ENCODE assay signal across 35 mouse cellular contexts in the genomic region with DNA sequence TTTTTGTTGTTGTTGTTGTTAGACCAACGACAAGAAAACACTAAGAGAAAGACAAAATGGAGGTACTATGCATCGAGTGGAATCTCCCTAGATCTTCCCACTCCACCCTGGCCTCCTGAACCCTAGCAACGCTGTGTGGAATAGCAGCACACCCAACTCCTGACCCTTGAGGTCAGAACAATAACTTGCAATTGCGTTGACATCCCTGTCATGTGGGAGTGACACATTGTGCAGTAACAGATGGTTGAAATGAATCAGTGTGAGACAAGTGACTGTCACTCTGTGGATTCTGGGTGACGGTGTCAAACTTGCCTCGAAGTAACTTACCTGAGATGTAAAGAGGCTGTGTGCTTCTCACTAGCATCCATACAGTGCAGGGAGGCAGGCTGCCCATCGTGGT.
"Had no signal": no experiment of that assay in that cellular context is flagged by ENCODE, and none has a peak within 500 bp of the region (broad histone marks: within the 10 kb centered on the region; RNA-seq: fewer than 3 reads in every experiment).

No protein-coding gene starts in this region.

- H3K9me3 ChIP-seq: heart, embryonic 10.5 days; heart, embryonic 13.5 days; heart, embryonic 15.5 days; hindbrain, embryonic 10.5 days; hindbrain, embryonic 12.5 days; hindbrain, embryonic 13.5 days; hindbrain, embryonic 15.5 days; intestine, embryonic 15.5 days had no signal

- H3K4me1 ChIP-seq: heart, embryonic 15.5 days; hindbrain, embryonic 10.5 days; hindbrain, embryonic 15.5 days; intestine, embryonic 15.5 days; kidney, embryonic 15.5 days had no signal

- H3K27me3 ChIP-seq: heart, embryonic 12.5 days; heart, embryonic 13.5 days; heart, embryonic 15.5 days; hindbrain, embryonic 12.5 days; hindbrain, embryonic 15.5 days; intestine, embryonic 15.5 days; kidney, embryonic 15.5 days had no signal

- H3K4me2 ChIP-seq: heart, embryonic 11.5 days; heart, embryonic 12.5 days; heart, embryonic 13.5 days; heart, embryonic 15.5 days; hindbrain, embryonic 12.5 days; hindbrain, embryonic 13.5 days; hindbrain, embryonic 14.5 days; hindbrain, embryonic 15.5 days; intestine, embryonic 15.5 days; kidney, embryonic 15.5 days had no signal

- H3K4me3 ChIP-seq: heart, embryonic 10.5 days; heart, embryonic 12.5 days; heart, embryonic 13.5 days; heart, embryonic 15.5 days; hindbrain, embryonic 10.5 days; hindbrain, embryonic 12.5 days; hindbrain, embryonic 13.5 days; hindbrain, embryonic 15.5 days; intestine, embryonic 15.5 days; kidney, embryonic 15.5 days; layer of hippocampus, adult 2 months had no signal

- H3K9ac ChIP-seq: heart, embryonic 12.5 days; heart, embryonic 13.5 days; heart, embryonic 15.5 days; hindbrain, embryonic 12.5 days; hindbrain, embryonic 13.5 days; hindbrain, embryonic 14.5 days; hindbrain, embryonic 15.5 days; intestine, embryonic 15.5 days; kidney, embryonic 15.5 days had no signal

- H3K27ac ChIP-seq: heart, embryonic 10.5 days; heart, embryonic 13.5 days; heart, embryonic 15.5 days; hindbrain, embryonic 10.5 days; hindbrain, embryonic 12.5 days; hindbrain, embryonic 13.5 days; hindbrain, embryonic 14.5 days; hindbrain, embryonic 15.5 days; hindbrain, postnatal 0 days; intestine, embryonic 15.5 days; kidney, embryonic 15.5 days; kidney, postnatal 0 days; layer of hippocampus, adult 2 months had no signal

- H3K36me3 ChIP-seq: heart, embryonic 10.5 days; heart, embryonic 12.5 days; heart, embryonic 13.5 days; heart, embryonic 15.5 days; hindbrain, embryonic 10.5 days; hindbrain, embryonic 12.5 days; hindbrain, embryonic 13.5 days; hindbrain, embryonic 15.5 days; intestine, embryonic 15.5 days; kidney, embryonic 15.5 days had no signal

- DNase-seq: heart, postnatal 10 days; heart, postnatal 14 days; heart, postnatal 36 days; heart, postnatal 4 days; kidney, adult 11 months; kidney, adult 18-20 months; kidney, adult 2 months; kidney, adult 8-10 months; kidney, adult 9 months; kidney, postnatal 10 days; kidney, postnatal 14 days; kidney, postnatal 25 days; kidney, postnatal 36 days; kidney, postnatal 4 days; layer of hippocampus, adult 9-11 months; layer of hippocampus, postnatal 36 days had no signal

- ATAC-seq: hindbrain, embryonic 16.5 days; hindbrain, postnatal 0 days; inflammation-experienced regulatory T-cells, adult 6 months; intestine, embryonic 15.5 days; intestine, embryonic 16.5 days; intestine, postnatal 0 days had no signal
